Mouse (Mus musculus): ENCODE measurements around the gene Gm28269.

Gm28269 gene

GRCm38 (mm10) chrX:21744997-21745396, at the start of gene Gm28269:
TSS of gene Gm28269 (minus strand) at chrX:21745097.
- TF ChIP-seq CTCF (conservative IDR thresholded peaks at IDR 0.05; ENCODE audit: low read length) (no peak), NANOG (IDR thresholded peaks at IDR 0.05; ENCODE audit: borderline replicate concordance, low read length) (no peak), POU5F1 (IDR thresholded peaks at IDR 0.05; ENCODE audit: borderline replicate concordance, low read length) (no peak)
- Histone ChIP-seq H3K4me3 (replicated peaks; ENCODE audit: low read length) (no peak within 1 kb of the TSS), H3K36me3 (ENCODE audit: insufficient read depth, low read length) (no peaks in the 10 kb centered on the region)

DNA sequence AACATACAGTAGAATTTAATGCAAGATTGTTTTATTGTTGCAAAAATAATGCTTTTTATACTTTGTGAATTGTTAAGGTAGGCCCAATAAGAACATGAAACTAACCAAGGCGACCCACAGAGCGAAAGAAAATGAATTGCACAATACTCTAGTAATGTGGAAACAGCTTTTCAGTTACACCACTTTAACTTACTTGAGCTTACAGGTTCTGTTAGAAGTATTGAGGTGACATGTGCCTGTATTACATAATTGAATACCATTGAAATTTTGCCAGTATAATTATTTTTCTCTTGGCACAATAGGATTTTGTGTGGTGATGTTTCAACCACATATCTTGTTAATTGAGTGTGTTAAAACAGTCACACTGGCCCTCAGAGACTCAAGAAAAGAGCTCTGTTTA, 28.0 kb downstream of the Gm28269 start:
- Histone ChIP-seq H3K27me3 (ENCODE audit: insufficient read depth, low read length) (no peaks in the 10 kb centered on the region), H3K36me3 (ENCODE audit: insufficient read depth, low read length) (no peaks in the 10 kb centered on the region), H3K9me3 (ENCODE audit: low read length) (no peaks in the 10 kb centered on the region), H3K4me1 (replicated peaks; ENCODE audit: low read depth, low read length) (no peaks in the 10 kb centered on the region), H3K4me3 (replicated peaks; ENCODE audit: low read length) (no peak overlapping the region)
- TF ChIP-seq NANOG (IDR thresholded peaks at IDR 0.05; ENCODE audit: borderline replicate concordance, low read length) (no peak), CTCF (conservative IDR thresholded peaks at IDR 0.05; ENCODE audit: low read length) (no peak), POU5F1 (IDR thresholded peaks at IDR 0.05; ENCODE audit: borderline replicate concordance, low read length) (no peak)

More at GRCm38 (mm10) chrX:21744997-21745396, at the start of gene Gm28269:
- Histone ChIP-seq H3K27me3 (ENCODE audit: insufficient read depth, low read length) (no peaks in the 10 kb centered on the region), H3K9me3 (ENCODE audit: low read length) (no peaks in the 10 kb centered on the region), H3K4me1 (replicated peaks; ENCODE audit: low read depth, low read length) (no peaks in the 10 kb centered on the region)

- Histone ChIP-seq H3K9me3 (ENCODE audit: low read length) (no peaks in the 10 kb centered on the region), H3K4me3 (replicated peaks; ENCODE audit: low read length) (no peak overlapping the region), H3K4me1 (replicated peaks; ENCODE audit: low read depth, low read length) (no peaks in the 10 kb centered on the region), H3K36me3 (ENCODE audit: insufficient read depth, low read length) (no peaks in the 10 kb centered on the region), H3K27me3 (ENCODE audit: insufficient read depth, low read length) (no peaks in the 10 kb centered on the region)
- no peak for TF ChIP-seq CTCF (conservative IDR thresholded peaks at IDR 0.05; ENCODE audit: low read length)
- TF ChIP-seq NANOG (IDR thresholded peaks at IDR 0.05; ENCODE audit: borderline replicate concordance, low read length), result no peak
- TF ChIP-seq POU5F1 (IDR thresholded peaks at IDR 0.05; ENCODE audit: borderline replicate concordance, low read length), result no peak
Observed at GRCm38 (mm10) chrX:21715293-21715692, 29.6 kb downstream of the Gm28269 start.

DNA sequence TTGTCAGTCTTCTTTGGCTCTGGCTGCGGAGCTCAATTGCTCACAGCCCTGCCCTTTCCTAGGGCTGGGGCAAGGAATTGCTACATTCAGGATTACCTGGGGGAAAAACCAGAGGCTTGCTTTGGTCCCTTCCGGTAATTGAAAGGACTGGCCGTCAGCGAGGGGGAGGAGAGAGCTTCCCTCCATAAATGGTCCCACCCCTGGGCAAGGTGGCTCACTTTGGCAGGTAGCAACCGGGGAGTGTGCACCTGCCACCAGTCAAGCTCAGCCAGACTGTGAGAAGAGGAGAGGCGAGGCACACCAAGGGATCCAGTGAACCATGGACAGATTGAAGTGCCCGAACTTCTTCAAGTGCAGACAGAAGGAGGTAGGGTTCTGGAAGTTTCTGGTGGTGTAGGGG, 30.1 kb downstream of the Gm28269 start, which contains the start of gene Slc6a14:
Gene Slc6a14 (plus strand): TSS at position 68 of the 400 bp plus-strand sequence.
- H3K27me3 ChIP-seq (ENCODE audit: insufficient read depth, low read length), result no peaks in the 10 kb centered on the region
- H3K4me1 ChIP-seq (replicated peaks; ENCODE audit: low read depth, low read length), result no peaks in the 10 kb centered on the region
- H3K36me3 ChIP-seq (ENCODE audit: insufficient read depth, low read length), result no peaks in the 10 kb centered on the region
- no peak within 1 kb of the TSS for H3K4me3 ChIP-seq (replicated peaks; ENCODE audit: low read length)
- H3K9me3 ChIP-seq (ENCODE audit: low read length), result no peaks in the 10 kb centered on the region
- TF ChIP-seq CTCF (conservative IDR thresholded peaks at IDR 0.05; ENCODE audit: low read length) (no peak), POU5F1 (IDR thresholded peaks at IDR 0.05; ENCODE audit: borderline replicate concordance, low read length) (no peak), NANOG (IDR thresholded peaks at IDR 0.05; ENCODE audit: borderline replicate concordance, low read length) (no peak)

DNA sequence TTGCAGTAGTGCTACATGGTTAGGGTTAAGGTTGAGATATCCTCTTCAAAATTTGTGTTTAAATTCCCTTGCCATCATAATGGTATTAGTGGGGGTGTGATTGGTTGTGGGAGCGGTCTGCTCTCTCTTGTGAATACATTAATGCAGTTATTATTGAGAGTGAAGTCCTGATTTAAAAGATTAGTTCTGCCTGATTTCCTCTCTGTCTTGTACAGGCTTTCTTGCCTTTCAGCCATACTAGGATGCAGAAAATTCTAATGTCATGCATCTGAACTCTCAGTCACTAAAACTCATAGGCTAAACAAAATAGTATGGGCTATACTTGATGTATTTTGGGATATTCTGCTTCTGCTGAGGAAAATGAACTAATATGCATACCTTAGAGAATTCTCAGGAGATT, 40.4 kb downstream of the Gm28269 start:
- no peak for TF ChIP-seq CTCF (conservative IDR thresholded peaks at IDR 0.05; ENCODE audit: low read length)
- no peak for TF ChIP-seq NANOG (IDR thresholded peaks at IDR 0.05; ENCODE audit: borderline replicate concordance, low read length)
- no peak for TF ChIP-seq POU5F1 (IDR thresholded peaks at IDR 0.05; ENCODE audit: borderline replicate concordance, low read length)
- no peaks in the 10 kb centered on the region for H3K36me3 ChIP-seq (ENCODE audit: insufficient read depth, low read length)

DNA sequence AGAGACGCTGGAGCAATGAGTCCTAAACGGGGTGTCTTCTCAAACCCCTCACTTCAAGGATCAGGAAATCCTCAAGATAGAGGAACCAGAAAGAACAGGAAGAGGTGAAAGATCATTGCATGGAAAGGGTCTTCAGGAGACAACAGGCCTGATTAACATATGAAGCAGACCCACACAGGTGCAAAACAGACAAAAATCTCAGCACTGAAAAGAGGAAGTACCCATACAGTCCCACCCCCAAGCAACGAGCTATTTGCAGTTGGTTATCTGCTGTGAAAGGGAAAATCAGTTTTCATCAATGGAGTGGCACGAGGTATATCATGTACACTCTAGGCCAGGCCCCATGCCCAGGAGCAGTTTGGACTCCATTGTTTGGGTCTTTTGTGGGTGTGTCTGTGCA, 43.3 kb downstream of the Gm28269 start:
- Histone ChIP-seq H3K9me3 (ENCODE audit: low read length) (no peaks in the 10 kb centered on the region), H3K4me1 (replicated peaks; ENCODE audit: low read depth, low read length) (peaks cover 12% of the 10 kb centered on the region)

More for the DNA sequence above, 40.4 kb downstream of the Gm28269 start:
- Histone ChIP-seq H3K27me3 (ENCODE audit: insufficient read depth, low read length) (no peaks in the 10 kb centered on the region), H3K4me1 (replicated peaks; ENCODE audit: low read depth, low read length) (peaks cover 12% of the 10 kb centered on the region), H3K9me3 (ENCODE audit: low read length) (no peaks in the 10 kb centered on the region), H3K4me3 (replicated peaks; ENCODE audit: low read length) (no peak overlapping the region)

DNA sequence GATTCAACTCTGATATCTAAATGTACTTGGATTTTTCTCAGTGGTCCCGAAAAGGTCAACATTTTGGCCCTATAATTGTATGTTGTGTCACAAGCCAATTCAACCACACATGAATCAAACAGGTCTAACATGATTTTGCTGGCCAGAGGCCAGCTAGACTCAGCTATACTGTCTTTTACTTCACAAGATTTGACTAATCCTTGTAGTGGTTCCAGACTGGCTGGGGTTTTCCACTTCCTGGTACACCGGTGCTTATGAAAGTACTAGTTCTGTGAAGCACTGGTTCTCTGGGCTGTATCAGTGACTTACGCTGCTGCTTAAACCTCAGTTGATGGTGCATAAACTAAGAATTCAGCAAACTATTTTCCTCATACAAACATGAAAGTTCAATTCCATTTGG, 49.2 kb downstream of the Gm28269 start:
- Histone ChIP-seq H3K4me1 (replicated peaks; ENCODE audit: low read depth, low read length) (no peaks in the 10 kb centered on the region), H3K36me3 (ENCODE audit: insufficient read depth, low read length) (no peaks in the 10 kb centered on the region), H3K9me3 (ENCODE audit: low read length) (no peaks in the 10 kb centered on the region), H3K4me3 (replicated peaks; ENCODE audit: low read length) (no peak overlapping the region), H3K27me3 (ENCODE audit: insufficient read depth, low read length) (no peaks in the 10 kb centered on the region)
- TF ChIP-seq NANOG (IDR thresholded peaks at IDR 0.05; ENCODE audit: borderline replicate concordance, low read length) (no peak), POU5F1 (IDR thresholded peaks at IDR 0.05; ENCODE audit: borderline replicate concordance, low read length) (no peak), CTCF (conservative IDR thresholded peaks at IDR 0.05; ENCODE audit: low read length) (no peak)

More for the DNA sequence above, 43.3 kb downstream of the Gm28269 start:
- H3K4me3 ChIP-seq (replicated peaks; ENCODE audit: low read length), result no peak overlapping the region
- no peaks in the 10 kb centered on the region for H3K36me3 ChIP-seq (ENCODE audit: insufficient read depth, low read length)
- TF ChIP-seq NANOG (IDR thresholded peaks at IDR 0.05; ENCODE audit: borderline replicate concordance, low read length), result no peak
- TF ChIP-seq CTCF (conservative IDR thresholded peaks at IDR 0.05; ENCODE audit: low read length), result no peak
- no peak for TF ChIP-seq POU5F1 (IDR thresholded peaks at IDR 0.05; ENCODE audit: borderline replicate concordance, low read length)
- no peaks in the 10 kb centered on the region for H3K27me3 ChIP-seq (ENCODE audit: insufficient read depth, low read length)

DNA sequence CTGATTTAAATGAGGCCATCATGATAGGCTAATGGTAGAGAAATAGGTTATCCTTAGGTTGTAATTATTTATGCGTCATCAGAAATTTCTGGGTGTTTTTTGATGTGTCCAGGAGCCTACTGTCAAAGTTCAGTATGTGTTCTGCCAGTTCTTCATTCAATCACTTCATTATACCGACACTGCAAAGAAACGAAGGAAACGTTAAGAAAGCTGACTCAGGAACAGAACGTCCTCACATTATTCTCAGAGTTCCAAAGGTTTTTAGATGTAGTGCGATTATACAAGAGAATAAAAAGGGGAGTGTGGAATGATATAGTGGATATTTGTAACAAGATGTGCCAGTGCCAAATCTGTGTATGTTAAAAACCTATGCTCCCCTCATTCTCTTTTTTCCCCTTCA, 49.7 kb downstream of the Gm28269 start:
- Histone ChIP-seq H3K27me3 (ENCODE audit: insufficient read depth, low read length) (no peaks in the 10 kb centered on the region), H3K9me3 (ENCODE audit: low read length) (no peaks in the 10 kb centered on the region), H3K4me1 (replicated peaks; ENCODE audit: low read depth, low read length) (no peaks in the 10 kb centered on the region), H3K36me3 (ENCODE audit: insufficient read depth, low read length) (no peaks in the 10 kb centered on the region), H3K4me3 (replicated peaks; ENCODE audit: low read length) (no peak overlapping the region)
- no peak for TF ChIP-seq CTCF (conservative IDR thresholded peaks at IDR 0.05; ENCODE audit: low read length)
- TF ChIP-seq NANOG (IDR thresholded peaks at IDR 0.05; ENCODE audit: borderline replicate concordance, low read length), result no peak
- no peak for TF ChIP-seq POU5F1 (IDR thresholded peaks at IDR 0.05; ENCODE audit: borderline replicate concordance, low read length)

All from E14TG2a.4 (cell line).